Mouse (Mus musculus) gastrocnemius, postnatal 36 days (tissue): ENCODE measurements around the gene Tph1. TPM values are rescaled to one million over a fixed set of nuclear protein-coding genes. Genes with fewer than 3 reads are reported as not detected.
"Not testable (repeated sequence)": the region's sequence is repeated elsewhere in the genome, so short reads cannot be mapped to it uniquely, and the experiment has no call there.

ENCODE experiments used
- DNase-seq, 2 experiments: peaks; one replicate each; pipeline ENCODE4 v3.0.0; 2022
- intact Hi-C: fragments of 180-260 bp; cut with DNase I; formaldehyde crosslinking; loops from one replicate; pipeline ENCODE4 v1.15.1; 2025
- long read RNA-seq, 2 experiments: library from polyadenylated mRNA; stranded (forward); transcript quantifications; one replicate each; pipeline ENCODE4 v2.0.0; 2021
- total RNA-seq, 2 experiments: library from RNA; stranded (reverse); gene quantifications; 2 replicates each; pipeline ENCODE4 v1.2.3; 2021

The Tph1 gene
- under 1 TPM; 0.69 to 0.79 TPM for total RNA-seq
- long read RNA-seq, experiment 1: 0 reads
- long read RNA-seq, experiment 2: 0 reads

GRCm38 (mm10) chr7:46672160-46672672 lies at the start of gene Tph1:
TSS of gene Tph1 (minus strand) at chr7:46672537.
- intact Hi-C loops: no loop called here
- no peak for DNase-seq

GRCm38 (mm10) chr7:46720460-46720859 lies 48.1 kb upstream of the Tph1 start:
- intact Hi-C loops: no loop called here
- DNase-seq: no peak

GRCm38 (mm10) chr7:46719526-46719925 lies 47.2 kb upstream of the Tph1 start:
- intact Hi-C loops: no loop called here

GRCm38 (mm10) chr7:46718591-46719270 lies 46.4 kb upstream of the Tph1 start:
- intact Hi-C loops: no loop called here
- no peak for DNase-seq

More at GRCm38 (mm10) chr7:46719526-46719925, 47.2 kb upstream of the Tph1 start:
- DNase-seq: peak in 1 of 2 experiments; percentile 43

GRCm38 (mm10) chr7:46716897-46717296 lies 44.6 kb upstream of the Tph1 start:
- intact Hi-C loops: loop anchor here (2.0 kb wide), 1 partner anchor 52 kb away; no protein-coding TSS in a partner anchor

GRCm38 (mm10) chr7:46715600-46715999 lies 43.3 kb upstream of the Tph1 start, which contains the start of gene Saa3:
TSS of gene Saa3 (minus strand) at chr7:46715700.
- intact Hi-C loops: no loop called here
- DNase-seq: no peak

More at GRCm38 (mm10) chr7:46716897-46717296, 44.6 kb upstream of the Tph1 start:
- DNase-seq: peak in 1 of 2 experiments; percentile 12

- DNase-seq: peak; percentile 20 to 41
- intact Hi-C loops: no loop called here
These were observed 42.2 kb upstream of the Tph1 start for GRCm38 (mm10) chr7:46714518-46714917.

- no peak for DNase-seq
- intact Hi-C loops: no loop called here
These were observed 39.9 kb upstream of the Tph1 start for GRCm38 (mm10) chr7:46712250-46712649.

- intact Hi-C loops: no loop called here
- peak; percentile 77 to 82 for DNase-seq
These were observed 38.1 kb upstream of the Tph1 start, which contains the start of gene Saal1 for GRCm38 (mm10) chr7:46710390-46710844. TSS of gene Saal1 (minus strand) at chr7:46710680.

GRCm38 (mm10) chr7:46700521-46701025 lies 28.2 kb upstream of the Tph1 start:
- DNase-seq: no peak
- intact Hi-C loops: no loop called here

GRCm38 (mm10) chr7:46696754-46697153 lies 24.4 kb upstream of the Tph1 start:
- intact Hi-C loops: no loop called here
- DNase-seq: no peak

- intact Hi-C loops: no loop called here
These were observed 14.5 kb upstream of the Tph1 start for GRCm38 (mm10) chr7:46686827-46687226.

GRCm38 (mm10) chr7:46680732-46681131 lies 8.4 kb upstream of the Tph1 start:
- intact Hi-C loops: no loop called here
- DNase-seq: no peak

More at GRCm38 (mm10) chr7:46686827-46687226, 14.5 kb upstream of the Tph1 start:
- no peak for DNase-seq

GRCm38 (mm10) chr7:46679044-46679443 lies 6.7 kb upstream of the Tph1 start:
- intact Hi-C loops, DNase-seq: not testable (repeated sequence)

- DNase-seq: no peak
- intact Hi-C loops: no loop called here
These were observed 6.1 kb upstream of the Tph1 start for GRCm38 (mm10) chr7:46678417-46678816.

- intact Hi-C loops: no loop called here
- DNase-seq: no peak
These were observed 4.5 kb upstream of the Tph1 start for GRCm38 (mm10) chr7:46676808-46677360.

- intact Hi-C loops: no loop called here
- no peak for DNase-seq
These were observed 3.5 kb upstream of the Tph1 start for GRCm38 (mm10) chr7:46675886-46676285.

GRCm38 (mm10) chr7:46675061-46675460 lies 2.7 kb upstream of the Tph1 start:
- no peak for DNase-seq
- intact Hi-C loops: no loop called here

GRCm38 (mm10) chr7:46667256-46667655 lies 5.1 kb downstream of the Tph1 start:
- intact Hi-C loops: no loop called here

GRCm38 (mm10) chr7:46665236-46665635 lies 7.1 kb downstream of the Tph1 start:
- no peak for DNase-seq
- intact Hi-C loops: no loop called here

More at GRCm38 (mm10) chr7:46667256-46667655, 5.1 kb downstream of the Tph1 start:
- no peak for DNase-seq

- no peak for DNase-seq
- intact Hi-C loops: no loop called here
These were observed 10.7 kb downstream of the Tph1 start for GRCm38 (mm10) chr7:46661591-46662090.
